Mouse (Mus musculus): ENCODE data around the gene Scamp5.

Gene Scamp5

DNA sequence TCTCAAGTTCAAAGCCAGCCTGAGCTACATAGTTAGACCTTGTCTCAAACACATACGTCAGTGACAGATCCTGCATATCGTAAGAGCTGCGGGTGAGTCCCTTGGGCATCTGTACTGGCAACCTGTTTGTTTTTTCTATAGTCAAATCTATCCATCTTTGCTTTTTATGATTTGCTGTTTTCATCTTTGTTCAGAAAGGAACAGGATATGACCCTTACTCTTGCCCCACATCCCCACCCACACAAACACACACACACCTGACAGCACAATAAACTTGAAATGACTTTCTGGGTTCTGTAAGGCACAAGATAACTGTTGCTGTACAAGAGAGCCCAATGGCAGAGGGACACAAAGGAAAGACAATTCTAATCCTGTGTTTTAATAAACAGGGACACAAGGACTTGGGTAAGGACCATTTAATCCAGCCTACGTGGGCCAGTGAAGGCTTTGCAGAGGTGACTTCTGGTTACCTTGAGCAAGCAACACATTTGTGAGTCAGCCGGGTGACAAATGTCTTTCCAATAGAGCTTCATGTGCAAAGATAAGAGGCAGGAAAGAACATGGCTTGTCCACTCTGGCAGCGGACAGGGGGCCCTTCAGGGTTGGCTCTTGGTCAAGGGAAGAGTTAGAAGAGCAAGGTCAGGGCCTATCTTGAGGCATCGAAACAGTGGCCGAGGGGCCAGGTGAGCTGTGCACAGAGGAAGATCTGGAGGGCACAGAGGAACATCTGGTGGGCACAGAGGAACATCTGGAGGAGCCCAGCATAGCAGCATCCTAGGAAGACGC, 60.5 kb downstream of the Scamp5 start:
- DNase-seq: no peak

DNA sequence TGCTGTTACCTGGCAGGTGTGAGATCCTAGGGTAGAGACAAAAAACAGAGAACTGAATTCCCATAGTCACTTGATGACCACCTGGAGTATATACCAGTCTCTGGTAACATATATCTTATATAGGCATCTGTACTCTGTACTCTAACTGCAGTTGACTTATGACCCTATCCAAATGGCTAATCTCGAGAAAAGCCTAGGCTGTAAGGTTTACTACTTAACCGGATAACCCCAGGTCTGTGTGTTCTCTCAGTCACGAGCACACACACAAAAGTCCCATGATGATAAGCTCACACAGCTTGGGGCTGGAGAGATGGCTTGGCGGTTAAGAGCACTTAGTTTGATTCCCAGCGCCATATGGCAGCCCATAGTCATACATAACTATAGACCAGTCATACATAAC, 61.5 kb downstream of the Scamp5 start:
- no peak for DNase-seq

DNA sequence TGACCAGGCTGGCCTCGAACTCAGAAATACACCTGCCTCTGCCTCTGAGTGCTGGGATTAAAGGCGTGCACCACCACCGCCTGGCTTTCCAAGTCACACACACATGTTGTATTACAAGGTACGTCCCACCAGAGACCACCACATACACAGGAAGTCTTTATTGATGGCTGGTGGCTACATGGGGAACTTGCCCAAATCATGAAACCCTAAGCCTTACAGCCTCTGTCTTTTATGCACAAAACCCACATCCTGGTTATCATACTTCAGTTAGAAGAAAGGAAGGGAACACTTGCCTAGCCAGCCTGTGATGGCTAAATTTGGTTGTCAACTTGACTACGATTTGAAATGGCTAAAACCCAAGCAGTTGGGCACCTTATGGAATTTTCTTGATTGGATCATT, 63.8 kb downstream of the Scamp5 start:
- DNase-seq: no peak

DNA sequence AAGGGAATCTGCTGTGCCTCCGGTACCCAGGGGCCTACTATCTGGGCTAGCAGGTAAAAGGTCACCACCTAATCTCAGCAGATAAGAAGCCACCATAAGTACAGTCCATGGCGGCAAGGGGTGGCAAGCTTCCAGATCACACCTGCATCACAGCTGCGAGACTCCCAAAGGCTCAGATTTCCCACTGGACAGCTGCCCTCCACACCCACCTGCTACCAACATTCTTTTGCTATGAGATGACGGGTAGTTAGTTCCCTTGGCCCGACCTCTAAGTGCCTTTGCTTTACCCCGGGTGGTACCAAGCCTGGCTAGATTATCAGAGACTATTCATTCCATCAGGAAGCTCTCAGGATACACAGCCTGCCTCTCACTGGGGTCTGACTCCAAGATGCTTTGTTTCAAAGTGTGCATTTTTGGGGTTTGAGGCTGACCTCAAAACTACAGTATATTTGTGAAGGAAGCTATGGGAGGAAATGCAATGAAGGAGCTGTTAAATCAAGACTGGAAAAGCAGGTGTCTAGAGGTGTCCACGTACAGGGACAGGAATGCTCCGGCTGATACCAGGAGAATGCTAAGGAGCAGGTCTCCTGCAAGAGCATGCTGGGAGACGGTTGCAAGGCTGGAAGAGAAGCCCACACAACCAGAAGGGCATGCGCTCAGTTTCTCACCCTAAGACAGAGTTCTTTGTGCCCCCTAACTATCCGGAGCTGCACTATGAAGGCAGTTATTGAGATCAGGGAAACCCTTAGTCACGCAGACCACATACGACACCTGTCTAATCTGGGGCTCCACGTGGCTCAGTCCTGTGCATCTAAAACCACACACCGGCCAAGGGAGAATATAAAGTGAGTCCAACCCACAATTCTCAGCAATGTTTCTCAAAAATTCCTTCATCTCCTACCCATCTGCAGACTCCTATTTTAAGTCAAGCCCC, 65.3 kb downstream of the Scamp5 start:
- no peak for DNase-seq

DNA sequence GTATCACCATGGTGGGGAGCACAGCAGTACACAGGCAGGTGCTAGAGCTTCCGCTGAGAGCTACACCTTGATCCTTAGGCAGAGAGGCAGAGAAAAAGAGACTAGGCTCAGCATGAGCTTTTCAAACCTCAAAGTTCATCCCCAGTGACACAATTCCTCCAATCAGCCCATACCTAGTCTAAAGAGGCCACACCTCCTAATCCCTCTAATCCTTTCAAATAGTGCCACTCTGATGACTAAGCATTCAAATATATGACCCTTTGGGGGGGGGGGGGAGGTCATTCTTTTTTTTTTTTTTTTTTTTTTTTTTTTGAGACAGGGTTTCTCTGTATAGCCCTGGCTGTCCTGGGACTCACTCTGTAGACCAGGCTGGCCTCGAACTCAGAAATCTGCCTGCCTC, 69.1 kb downstream of the Scamp5 start:
- no peak for DNase-seq

DNA sequence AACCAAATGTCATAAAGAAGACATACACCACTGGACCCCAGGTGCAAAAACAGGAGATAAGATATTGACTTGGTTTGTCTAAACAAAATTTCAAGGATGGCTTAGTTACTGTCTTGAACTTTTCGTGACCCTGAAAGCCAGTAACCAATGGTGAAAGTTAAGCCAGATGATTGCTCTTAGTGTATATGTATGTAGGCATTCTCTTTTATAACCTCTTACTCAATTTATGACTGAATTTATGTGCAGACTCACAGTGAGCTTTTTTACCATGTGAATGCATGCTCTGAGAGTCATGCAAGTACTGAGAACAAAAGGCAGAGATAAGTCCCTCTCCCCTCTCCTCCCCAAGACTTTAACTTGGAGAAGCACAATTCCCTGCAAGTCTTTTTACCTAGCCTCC, 75.0 kb downstream of the Scamp5 start:
- DNase-seq: no peak

Data from kidney, postnatal 14 days (tissue).